Mouse (Mus musculus) adrenal gland, postnatal 14 days (tissue): ENCODE measurements at regions not wholly inside any gene's neighbourhood (a gene's known extent, or its start where the extent isn't known, plus 50 kb on each side); places are given as distances from the start of the nearest gene placed in this dataset.
"Not testable (repeated sequence)": the region's sequence is repeated elsewhere in the genome, so short reads cannot be mapped to it uniquely, and the experiment has no call there.

Experiments used
- DNase-seq: peaks from one replicate; pipeline ENCODE4 v3.0.0; 2021; ENCODE audit warnings: mixed read lengths

DNA sequence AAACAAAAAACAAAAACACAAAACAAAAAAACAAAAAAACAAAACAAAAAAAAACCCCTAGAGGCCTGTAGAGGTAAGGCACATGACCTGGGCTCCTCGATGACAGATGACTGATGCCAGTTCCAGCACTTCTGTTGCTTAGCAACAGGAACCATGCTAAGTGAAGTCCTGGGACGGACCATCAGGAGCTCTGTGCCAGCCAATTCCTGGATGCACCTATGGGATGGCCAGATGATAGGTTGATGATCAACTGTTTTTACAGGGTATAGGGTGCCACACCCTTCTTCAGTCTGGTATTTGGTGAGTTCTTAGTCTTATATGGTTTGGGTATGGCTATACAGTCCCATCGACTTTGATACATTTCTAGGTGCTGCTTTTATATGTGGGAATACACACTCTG, 209.9 kb downstream of the Med10 start:
- DNase-seq: no peak

DNA sequence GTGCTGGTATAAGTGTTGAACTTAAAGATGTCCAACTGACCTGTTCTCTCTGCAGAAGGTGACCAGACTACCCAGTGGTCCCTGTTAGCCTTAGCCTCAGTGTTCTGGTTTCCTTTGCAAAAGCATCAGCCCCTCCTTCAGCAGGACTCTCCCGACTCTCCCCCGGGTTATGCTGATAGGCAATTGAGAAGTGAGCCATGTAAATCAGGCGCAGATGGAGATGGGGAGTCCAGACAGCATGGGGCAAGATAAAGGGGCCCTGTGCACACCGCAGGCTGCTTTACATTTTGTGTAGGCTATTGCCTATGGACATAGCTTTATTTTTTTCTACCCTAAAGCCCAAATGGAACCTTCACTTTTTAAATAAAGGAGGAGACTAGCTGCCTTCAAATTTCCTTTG, 213.0 kb downstream of the Med10 start:
- DNase-seq: no peak

DNA sequence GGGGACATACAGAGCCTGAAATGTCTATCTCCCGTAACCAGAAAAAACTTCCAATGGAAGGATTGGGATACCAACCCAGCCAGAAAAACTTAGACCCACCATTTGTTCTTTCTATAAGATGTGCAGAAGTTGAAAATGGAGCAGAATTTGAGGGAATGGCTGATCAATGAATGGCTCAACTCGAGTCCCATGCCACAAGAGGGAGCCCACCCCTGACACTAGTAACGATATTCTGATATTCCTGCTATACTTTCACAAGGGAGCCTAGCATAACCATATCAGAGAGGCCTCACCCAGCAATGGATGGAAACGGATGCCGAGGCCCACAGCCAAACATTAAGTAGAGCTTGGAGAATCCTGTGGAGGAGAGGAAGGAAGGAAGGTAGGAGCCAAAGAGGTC, 215.3 kb downstream of the Med10 start:
- DNase-seq: no peak

DNA sequence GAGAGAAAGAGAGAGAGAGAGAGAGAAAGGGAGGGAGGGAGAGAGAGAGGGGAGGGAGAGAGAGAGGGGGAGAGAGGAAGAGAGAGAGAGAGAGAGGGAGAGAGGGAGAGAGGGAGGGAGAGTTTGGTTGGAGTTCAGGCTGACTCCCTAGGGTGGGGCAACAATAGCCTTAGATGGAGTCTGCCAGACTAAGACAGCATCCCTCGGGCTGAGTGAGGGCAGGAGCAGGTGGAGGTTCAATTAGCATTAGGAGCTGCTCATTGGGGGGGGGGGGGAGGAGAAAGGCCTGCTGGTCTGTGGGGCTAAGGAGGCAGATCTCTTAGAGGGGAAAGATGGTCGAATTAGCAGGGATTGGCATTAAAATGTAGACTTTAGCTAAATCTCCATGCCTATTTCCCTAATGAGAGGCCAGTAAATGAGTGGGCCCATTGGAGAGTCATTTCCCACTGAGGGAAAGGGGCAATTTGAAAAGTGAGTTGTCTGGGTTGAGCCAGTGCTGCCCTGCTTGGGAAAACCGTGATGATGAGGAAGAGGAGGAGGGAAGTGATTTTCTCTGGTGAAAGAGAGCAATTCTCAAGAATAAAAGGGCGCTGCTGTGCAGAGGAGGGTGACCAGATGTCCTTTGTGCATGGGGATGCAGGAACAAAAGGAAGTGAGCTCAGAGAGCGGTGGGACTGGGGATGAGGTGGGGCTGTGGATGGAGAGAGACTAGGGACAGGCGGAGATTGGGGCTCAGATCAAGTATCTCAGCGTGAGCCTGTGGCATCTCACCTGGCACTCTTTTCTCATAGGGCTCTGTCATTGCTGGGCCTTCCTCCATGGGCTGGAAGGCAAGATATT, 218.0 kb downstream of the Med10 start:
- DNase-seq: no peak

DNA sequence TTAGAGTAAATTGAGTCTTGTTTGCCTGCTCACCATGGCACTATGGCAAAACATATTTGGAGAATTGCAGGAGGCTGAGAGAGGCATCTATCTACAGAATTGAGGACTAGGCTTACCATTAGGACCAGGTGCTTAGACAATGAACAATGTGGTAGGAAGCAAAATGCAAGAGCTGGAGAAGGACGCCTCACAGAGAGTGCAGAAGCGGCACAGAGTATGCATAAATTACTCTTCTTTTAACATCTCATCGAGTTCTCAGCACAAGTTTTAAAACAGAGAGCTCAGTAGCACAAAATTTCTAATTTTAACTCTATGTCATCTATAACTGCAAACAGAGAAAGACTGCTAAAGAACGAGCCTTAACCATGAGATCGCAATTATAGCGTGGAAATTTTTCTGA, 231.1 kb downstream of the Med10 start:
- no peak for DNase-seq

DNA sequence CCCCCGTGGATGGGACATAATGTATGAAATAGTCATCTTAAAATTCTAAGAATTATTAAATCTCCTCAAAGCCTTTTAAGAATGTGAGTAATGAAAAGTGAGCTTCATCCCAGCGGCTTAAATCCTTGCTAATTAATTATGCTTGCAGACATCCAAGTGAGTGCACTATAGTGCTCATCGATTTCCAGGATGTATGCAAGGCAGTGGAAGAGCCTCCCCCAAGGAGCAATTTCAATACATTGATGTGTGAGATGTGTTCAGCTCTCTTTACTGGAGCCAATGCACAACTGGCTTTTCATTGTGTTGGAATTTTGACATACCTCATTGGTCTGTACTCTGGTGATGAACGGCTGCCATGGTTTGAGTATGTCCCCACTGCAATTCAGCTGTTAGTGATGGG, 231.6 kb downstream of the Med10 start:
- no peak for DNase-seq

DNA sequence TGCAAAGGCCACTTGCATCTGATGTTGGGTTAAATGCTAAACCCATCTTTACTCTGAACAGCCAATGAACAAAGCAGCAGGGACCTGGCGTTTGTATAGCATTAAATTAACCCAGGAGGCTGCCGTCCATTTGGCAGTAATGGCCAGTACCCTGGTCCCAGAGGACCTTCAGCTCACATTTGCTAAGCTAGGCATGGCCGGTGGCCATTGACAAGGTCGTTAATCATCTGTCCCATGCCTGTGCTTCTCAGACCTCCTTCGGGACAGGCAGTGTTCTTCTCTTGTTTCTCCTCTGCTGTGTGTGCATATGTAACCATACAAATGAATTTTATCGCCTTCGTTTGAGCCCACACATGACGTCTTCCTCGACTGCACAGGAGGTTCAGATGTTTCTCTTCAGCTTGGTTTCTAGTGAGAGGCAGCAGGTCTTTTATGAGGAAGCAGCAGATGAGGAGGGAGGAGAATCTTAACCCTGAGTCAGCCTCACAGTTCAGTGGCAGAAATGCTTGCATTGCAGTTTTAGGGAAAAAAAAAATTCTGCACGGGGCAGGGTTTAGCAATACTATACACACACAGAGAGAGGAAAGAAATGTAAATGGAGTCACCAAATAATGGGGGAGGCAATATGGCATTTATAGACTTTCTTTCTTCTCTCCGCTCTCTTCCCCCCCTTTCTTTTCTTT, 235.9 kb downstream of the Med10 start:
- DNase-seq: peak; percentile 9

DNA sequence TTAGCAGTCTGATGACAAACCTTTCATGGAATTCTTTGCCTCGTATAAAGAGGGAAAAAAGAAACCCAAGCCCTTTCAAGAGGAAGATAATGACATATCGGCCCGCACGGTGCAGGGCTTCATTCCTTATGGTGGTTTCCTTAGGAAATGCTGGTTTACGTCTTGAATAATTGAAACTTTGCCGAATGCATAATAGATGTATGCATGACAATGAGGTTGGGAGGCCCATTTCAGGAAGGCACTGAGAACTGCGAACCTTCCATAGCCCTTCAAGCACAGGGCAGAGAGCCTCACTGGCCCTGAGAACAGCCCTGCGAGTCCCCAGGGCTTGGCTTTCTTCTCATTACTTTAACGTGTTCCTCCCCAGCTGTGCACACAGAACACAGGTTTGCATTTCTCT, 255.7 kb downstream of the Med10 start:
- DNase-seq: no peak

DNA sequence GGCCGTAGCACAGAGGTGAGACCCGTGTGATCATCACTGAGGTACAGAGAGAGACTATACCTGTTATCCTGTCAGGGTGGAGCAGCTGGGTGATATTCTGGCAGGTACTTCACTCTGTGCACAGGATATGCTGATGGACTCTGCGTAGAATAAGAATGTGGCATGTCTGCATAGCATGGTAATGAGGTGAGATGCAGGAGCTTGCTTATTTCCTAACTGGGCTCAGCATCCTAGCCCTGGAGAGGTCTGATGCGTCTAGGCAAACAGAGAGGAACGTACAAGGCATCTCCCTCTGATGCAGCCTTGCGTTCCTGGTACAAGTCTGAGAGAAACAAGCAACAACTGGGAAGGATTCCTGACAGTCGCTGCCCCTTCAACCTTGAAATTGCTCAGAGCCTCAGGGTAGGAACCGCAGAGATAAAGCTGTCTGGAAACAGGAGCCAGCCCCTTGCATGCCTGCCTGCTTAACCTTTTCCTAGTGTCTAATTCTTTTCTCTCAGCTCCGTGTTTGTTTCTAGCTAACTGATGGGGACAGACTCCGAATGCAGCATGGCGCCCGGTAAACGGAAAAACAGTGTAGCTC, 259.3 kb downstream of the Med10 start:
- DNase-seq: no peak

DNA sequence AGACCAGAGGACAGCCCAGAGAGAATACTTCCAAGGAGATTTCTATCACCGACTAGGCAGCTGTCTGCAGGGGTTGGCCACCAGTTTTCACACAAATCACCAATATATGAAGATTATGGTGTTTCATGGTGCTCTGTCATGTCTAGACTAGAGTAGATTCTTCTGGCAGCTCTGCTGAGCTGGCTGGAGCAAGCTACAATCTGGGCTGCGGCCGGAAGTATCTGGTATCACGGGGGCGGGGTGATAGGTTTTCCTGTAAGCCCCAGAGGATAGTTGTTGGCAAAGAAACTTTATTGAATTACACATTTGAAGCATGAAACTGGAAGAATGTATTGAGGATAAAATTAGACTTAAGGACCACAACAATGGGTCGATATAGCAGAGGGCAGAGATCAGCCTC, 271.5 kb downstream of the Med10 start:
- DNase-seq: no peak

DNA sequence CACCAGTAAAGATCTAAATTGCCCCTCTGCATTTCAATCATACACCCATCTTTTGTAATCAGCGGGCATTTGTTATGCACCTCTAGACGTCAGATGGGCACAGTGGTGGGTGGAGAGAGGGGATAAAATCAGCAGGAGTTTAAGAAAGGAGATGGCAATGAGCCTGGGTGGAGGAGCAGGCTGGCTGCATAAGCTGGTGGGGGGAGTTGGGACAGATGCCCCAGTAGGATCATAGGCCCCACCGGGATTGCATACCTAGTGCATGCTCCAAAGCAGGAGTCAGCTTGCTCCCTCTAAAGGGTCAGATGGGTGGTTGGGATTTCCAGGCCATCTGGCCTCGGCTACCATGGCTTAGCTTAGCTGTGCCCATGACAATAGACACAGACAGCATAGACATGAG, 273.2 kb downstream of the Med10 start:
- DNase-seq: no peak

DNA sequence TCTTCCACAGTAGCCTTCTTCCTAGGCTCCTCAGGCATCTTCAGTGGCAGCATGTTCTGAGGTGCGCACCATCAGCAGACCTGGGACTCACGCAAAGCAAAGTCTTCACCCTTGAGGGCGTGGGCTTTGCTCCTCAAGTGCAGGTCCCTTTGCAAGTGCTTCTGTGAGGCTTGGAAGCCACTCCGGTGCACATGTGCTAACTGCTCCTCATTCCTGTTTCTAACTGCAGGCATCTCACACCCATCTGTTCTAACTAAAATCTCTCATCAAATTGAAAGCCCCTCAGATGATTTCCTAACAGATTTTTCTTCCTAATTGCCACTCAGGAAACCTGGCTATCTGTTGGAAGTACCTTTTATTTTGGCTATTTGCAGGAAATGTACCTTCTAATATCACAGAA, 278.9 kb downstream of the Med10 start:
- DNase-seq: no peak

DNA sequence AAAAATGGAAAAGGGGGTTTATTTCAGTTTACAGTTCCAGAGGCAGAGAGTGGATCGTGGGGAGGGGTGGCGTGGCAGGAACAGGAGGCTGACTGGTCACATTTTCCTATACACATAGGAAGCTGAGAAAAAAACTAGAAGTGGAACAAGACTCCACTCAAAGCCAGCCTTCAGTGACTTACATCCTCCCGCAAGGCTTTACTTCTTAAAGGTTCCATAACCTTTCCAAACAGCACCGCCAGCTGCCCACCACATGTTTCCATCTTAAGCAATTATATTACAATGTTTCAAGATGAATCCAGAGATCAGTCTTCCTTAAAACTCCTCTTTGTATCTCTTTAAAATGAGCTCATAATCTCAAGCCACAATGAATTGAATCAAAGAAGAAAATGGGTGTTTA, 290.7 kb downstream of the Med10 start:
- no peak for DNase-seq

DNA sequence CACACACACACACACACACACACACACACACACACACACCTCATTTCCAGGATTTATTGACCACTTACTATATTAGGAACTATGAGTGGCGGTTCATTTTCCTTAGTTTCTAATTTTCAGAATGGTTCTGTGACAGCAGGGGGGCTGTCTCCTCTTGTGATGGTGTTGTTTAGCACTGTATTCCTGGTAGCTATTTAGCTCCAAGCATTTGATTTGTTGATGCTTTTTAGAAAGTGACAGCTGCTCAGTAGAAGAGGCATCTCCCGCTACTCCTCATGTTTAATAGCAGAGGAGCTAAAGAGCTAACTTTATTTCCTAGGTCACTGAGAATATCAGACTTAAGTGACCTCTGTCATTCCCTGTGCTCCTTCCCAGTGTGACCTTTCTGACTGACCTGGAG, 291.8 kb downstream of the Med10 start:
- DNase-seq: no peak

DNA sequence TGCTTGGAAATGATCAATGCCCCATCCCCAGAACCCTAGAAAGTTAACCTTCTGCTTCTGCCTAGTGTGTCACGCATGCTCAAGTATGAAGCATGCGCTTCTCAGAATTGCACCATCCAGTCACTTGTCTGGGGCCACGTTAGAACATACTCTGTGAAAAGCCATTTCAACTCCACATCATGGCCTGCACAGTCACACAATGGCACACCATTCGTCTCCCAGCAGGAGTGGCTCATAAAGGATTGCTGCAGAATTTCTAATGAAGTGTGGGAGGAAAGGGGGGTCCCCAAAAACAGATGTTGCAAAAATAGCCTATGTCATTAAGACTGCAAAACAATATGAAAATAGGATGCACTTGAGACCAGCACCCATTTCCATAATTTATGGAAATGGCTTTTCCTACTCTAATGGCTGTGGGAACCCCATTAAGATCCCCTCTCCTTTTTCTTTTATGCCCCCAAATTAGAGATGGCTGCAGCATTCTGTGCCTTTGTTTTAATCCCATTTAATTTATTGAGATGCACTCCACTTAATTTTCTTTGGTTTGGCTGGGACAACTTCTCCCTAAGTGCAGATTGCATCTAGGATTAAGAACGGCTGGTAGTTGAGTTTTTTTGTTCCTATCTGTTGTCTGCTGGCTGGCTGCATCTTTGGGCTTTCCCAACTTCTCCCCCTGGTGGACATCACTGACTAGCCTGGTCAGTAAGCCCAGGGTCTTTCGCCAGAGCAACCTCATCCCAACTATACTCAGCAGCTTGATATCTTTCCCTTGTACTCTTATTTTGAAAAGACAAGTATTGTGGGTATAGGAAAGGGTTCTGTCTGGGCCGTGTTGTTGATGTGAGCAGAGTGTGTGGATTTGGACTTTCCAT, 294.5 kb downstream of the Med10 start:
- DNase-seq: no peak

DNA sequence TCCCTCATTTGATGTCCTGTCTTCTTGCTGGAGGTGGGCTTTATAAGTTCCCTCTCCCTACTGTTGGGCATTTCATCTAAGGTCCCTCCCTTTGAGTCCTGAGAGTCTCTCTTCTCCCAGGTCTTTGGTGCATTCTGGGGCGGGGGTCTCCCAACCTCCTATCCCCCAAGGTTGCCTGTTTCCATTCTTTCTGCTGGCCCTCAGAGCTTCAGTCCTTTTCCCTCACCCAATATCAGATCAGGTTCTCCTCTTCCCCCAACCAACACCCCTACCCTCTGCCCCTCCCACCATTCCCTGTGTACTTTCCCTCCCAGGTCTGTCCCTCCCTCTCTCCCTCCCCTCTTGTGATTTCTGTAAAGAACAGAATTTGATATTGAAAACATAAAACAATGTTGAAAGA, 297.9 kb downstream of the Med10 start:
- not testable (repeated sequence) for DNase-seq

DNA sequence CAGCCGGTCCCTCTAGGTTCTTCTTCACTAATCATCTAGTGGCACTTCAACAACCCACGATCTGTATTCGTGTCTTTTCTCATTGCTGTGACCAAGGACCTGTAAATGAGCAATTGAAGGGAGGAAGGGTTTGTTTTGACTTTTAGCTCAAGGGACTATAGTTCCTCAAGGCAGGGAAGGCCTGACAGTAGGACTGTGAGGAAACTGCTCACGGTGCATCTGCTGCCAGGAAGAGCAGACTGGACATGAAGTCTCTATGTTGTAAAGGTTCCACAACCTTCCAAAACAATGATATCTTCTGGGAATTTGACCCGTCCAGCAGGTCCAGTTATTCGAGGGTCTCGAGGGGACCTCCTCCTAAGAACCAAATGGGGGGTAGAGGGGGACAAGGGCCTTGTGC, 300.8 kb downstream of the Med10 start:
- no peak for DNase-seq

DNA sequence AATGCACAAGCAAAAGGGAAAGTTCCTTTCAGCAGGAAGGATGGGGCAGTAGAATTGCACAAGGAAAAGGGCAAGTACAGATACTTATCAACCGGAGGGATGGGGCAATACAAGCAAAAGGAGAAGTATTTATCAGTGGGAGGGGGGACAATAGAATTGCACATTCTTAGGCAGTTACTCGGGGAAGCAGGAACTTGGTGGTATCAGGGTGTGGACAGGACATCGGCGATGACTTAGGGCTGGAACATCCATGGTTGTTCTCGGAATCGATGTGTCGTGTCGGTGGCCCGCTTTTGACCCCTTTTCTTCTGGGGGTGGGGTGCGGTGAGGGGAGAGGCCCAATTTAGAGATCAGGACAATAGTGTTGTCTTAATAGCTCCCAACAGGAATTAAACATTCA, 301.3 kb downstream of the Med10 start:
- not testable (repeated sequence) for DNase-seq

DNA sequence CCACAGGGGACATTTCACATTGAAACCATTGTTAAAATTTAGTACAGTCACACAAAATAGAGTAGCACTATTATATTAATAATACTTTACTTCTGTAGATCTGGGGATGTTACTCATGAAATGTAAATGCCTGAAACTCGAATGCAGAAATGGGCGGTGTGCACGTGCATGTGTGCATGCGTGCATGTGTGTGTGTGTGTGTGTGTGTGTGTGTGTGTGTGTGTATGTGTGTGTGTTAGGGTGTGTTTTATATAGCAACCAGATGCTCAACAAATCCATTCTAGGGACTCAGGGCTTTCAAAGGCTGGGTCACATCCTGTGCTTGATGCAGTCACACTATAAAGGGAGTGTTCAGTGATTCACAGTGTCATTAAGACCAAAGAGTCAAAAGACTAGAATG, 301.7 kb downstream of the Med10 start:
- no peak for DNase-seq

DNA sequence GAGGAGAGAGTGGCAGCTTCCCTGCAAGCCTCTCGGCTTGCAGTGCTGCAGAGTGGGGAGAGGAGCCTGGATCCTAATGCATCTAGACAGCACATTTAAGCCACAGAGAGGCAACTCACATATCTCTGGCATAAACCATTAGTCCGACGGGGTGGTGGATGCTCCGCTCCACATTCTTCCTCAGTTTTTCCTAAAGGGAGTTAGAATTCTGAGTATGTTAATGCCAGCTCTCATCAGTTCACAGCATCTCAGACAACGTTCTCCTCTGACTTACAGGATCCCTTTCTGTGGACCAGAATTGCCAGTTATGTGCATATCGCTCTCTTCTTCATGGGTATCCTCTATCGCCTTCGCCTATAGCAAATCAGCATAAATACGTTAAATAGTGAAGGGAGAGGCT, 313.4 kb downstream of the Med10 start:
- no peak for DNase-seq

DNA sequence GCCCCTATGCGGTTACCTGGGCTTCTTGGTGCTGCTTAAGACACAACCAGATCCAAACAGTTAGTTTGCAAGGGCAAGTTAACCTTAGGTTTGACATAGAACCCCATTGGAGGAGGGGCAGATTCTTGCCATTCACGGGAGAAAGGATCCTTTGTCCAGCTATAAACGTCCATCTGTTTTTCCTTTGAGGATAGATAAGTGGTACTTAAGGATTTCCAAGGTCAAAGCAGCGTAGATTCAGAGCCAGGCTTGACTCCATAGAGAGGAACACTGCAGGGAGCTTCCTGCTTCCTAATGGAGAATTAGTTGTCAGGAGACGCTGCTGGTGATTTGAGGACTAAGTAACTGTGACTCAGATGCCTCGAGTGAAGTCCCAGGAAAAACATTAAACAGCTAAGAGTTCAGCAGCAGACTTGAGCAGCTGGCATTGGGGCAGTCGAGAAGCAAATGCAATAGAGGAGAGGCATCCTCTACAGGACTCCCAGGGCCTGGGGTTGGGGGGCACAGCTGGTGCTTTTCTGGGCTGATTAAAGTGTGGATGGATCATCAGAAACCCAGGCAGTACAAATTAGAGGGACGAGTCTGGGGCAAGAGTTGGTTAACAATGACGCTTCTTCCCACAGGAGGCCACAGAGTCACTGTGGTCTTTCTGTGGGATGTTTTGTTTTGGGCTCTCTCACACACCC, 322.8 kb downstream of the Med10 start:
- DNase-seq: no peak

DNA sequence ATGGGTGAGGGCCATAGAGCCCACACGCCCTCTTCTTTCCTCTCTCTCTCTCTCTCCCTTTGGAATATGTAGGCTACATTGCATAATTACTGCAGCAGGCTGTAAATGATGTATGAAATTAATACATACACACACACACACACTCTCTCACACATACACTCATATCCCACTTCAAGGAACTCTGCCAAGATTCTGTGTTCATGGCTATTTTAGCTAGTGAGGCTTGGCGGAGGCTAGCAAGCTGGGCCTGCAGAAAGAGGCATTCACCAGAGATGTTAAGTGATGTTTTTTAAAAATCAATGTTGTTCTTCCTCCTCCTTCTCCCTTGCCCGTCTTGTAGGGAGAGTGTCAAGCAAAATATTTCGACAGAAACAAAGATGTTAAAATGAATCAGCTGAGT, 325.1 kb downstream of the Med10 start:
- DNase-seq: no peak
